Mouse (Mus musculus) right cerebral cortex, postnatal 10 days (tissue): ENCODE measurements around the gene Cdkl1.

Experiments
- DNase-seq, 2 experiments: peaks; one replicate each; pipeline ENCODE4 v3.0.0; 2021; ENCODE audit warnings: low spot score in 2 of 2

The Cdkl1 gene

GRCm38 (mm10) chr12:69783247-69784025 is 7.6 kb downstream of the Cdkl1 start:
- no peak for DNase-seq

- DNase-seq, result no peak
These were observed 9.0 kb downstream of the Cdkl1 start for GRCm38 (mm10) chr12:69781935-69782650.

- no peak for DNase-seq
These were observed 9.6 kb downstream of the Cdkl1 start for GRCm38 (mm10) chr12:69781480-69781879.

- DNase-seq, result no peak
These were observed 13.1 kb downstream of the Cdkl1 start for GRCm38 (mm10) chr12:69777957-69778356.

GRCm38 (mm10) chr12:69777341-69777730 is 13.7 kb downstream of the Cdkl1 start:
- no peak for DNase-seq

GRCm38 (mm10) chr12:69776607-69777340 is 14.3 kb downstream of the Cdkl1 start:
- no peak for DNase-seq

GRCm38 (mm10) chr12:69768841-69769240 is 22.2 kb downstream of the Cdkl1 start:
- DNase-seq, result no peak

GRCm38 (mm10) chr12:69767476-69768258 is 23.4 kb downstream of the Cdkl1 start:
- DNase-seq, result no peak

GRCm38 (mm10) chr12:69766185-69766904 is 24.7 kb downstream of the Cdkl1 start:
- DNase-seq, result no peak

GRCm38 (mm10) chr12:69765543-69765942 is 25.5 kb downstream of the Cdkl1 start:
- no peak for DNase-seq

- DNase-seq, result no peak
These were observed 29.5 kb downstream of the Cdkl1 start for GRCm38 (mm10) chr12:69761603-69762002.

- no peak for DNase-seq
These were observed 30.2 kb downstream of the Cdkl1 start for GRCm38 (mm10) chr12:69760743-69761406.

- no peak for DNase-seq
These were observed 31.1 kb downstream of the Cdkl1 start for GRCm38 (mm10) chr12:69760014-69760413.

- DNase-seq, result no peak
These were observed 31.7 kb downstream of the Cdkl1 start for GRCm38 (mm10) chr12:69759267-69759885.

- no peak for DNase-seq
These were observed 32.6 kb downstream of the Cdkl1 start for GRCm38 (mm10) chr12:69758221-69759185.

GRCm38 (mm10) chr12:69757418-69758141 is 33.5 kb downstream of the Cdkl1 start:
- peak; percentile 70 to 77 for DNase-seq

- DNase-seq, result no peak
These were observed 35.1 kb downstream of the Cdkl1 start for GRCm38 (mm10) chr12:69756015-69756414.

GRCm38 (mm10) chr12:69753936-69754335 is 37.1 kb downstream of the Cdkl1 start:
- DNase-seq, result no peak
